Mouse (Mus musculus): ENCODE results near the gene Gpr119.

Gpr119 gene

GRCm38 (mm10) chrX:48674171-48674570 is at the start of gene Gpr119:
Gene Gpr119, minus strand, starts transcription at chrX:48674478.
- DNase-seq: no peak

- no peak for DNase-seq
These were observed 38.6 kb upstream of the Gpr119 start for GRCm38 (mm10) chrX:48712846-48713245.

GRCm38 (mm10) chrX:48709701-48710100 is 35.4 kb upstream of the Gpr119 start:
- DNase-seq: no peak

GRCm38 (mm10) chrX:48694864-48695371 is 20.6 kb upstream of the Gpr119 start, which contains the start of gene Rbmx2:
Gene Rbmx2, plus strand, starts transcription at chrX:48695004.
- peak; percentile 90 for DNase-seq

- no peak for DNase-seq
These were observed 20.2 kb upstream of the Gpr119 start for GRCm38 (mm10) chrX:48694460-48694859.

GRCm38 (mm10) chrX:48683857-48684256 is 9.6 kb upstream of the Gpr119 start:
- no peak for DNase-seq

GRCm38 (mm10) chrX:48683451-48683850 is 9.2 kb upstream of the Gpr119 start:
- DNase-seq: peak; percentile 66

- DNase-seq: no peak
These were observed 2.6 kb downstream of the Gpr119 start for GRCm38 (mm10) chrX:48671714-48672113.

GRCm38 (mm10) chrX:48669588-48669987 is 4.7 kb downstream of the Gpr119 start:
- DNase-seq: peak; percentile 0

- no peak for DNase-seq
These were observed 7.5 kb downstream of the Gpr119 start for GRCm38 (mm10) chrX:48666807-48667206.

GRCm38 (mm10) chrX:48644122-48644521 is 30.2 kb downstream of the Gpr119 start:
- peak; percentile 69 for DNase-seq

GRCm38 (mm10) chrX:48637032-48637431 is 37.2 kb downstream of the Gpr119 start:
- peak; percentile 7 for DNase-seq

GRCm38 (mm10) chrX:48624054-48624420 is 50.2 kb downstream of the Gpr119 start:
- DNase-seq: no peak

GRCm38 (mm10) chrX:48623379-48624053 is 50.8 kb downstream of the Gpr119 start, which contains the start of gene Slc25a14:
Gene Slc25a14, plus strand, starts transcription at chrX:48623413.
- DNase-seq: peak; percentile 83

- no peak for DNase-seq
These were observed 51.3 kb downstream of the Gpr119 start for GRCm38 (mm10) chrX:48623049-48623378.
